Mouse (Mus musculus): Measurements from ENCODE around the gene Tlr4. TPM values are rescaled to one million over a fixed set of nuclear protein-coding genes. Genes with fewer than 3 reads are reported as not detected.
A peak's percentile ranks its signal among the peaks of the same experiment; 100 is the strongest.

Tlr4 gene
- total RNA-seq (2021) (1 to 10 TPM; 6.9 to 8.9 TPM), polyA plus RNA-seq (2012; rRNA removed) (0.18 and 0.57 TPM in 2 replicates)
- long read RNA-seq, partial matches to known transcripts = 0 of 2 reads
- long read RNA-seq, other reads (novel, unspliced or antisense) = 1 of 2 reads

DNA sequence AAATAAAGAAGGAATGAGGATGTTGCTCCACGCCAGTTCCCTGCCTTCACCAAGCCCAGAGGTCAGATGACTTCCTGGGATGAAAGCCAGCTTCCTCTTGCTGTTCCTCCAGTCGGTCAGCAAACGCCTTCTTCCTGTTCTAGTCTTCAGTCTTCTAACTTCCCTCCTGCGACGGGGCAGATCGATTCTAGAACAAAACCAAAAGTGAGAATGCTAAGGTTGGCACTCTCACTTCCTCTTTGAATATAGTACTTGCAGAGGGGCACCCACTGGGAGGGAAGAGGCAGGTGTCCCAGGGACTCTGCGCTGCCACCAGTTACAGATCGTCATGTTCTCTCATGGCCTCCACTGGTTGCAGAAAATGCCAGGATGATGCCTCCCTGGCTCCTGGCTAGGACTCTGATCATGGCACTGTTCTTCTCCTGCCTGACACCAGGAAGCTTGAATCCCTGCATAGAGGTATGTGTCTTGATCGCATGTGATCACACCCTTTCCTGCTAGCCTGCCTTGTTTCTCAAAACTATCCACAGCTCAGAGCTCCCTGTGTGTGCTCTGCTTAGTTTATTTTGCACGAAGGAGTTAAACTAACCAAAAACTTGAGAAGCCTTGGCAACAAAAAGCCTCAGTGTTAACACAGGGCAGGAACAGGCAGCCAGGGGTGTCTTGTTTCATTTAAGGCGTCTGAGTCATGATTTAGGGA is at the start of gene Tlr4:
TSS of gene Tlr4 (plus strand) at position 122 of the 700 bp plus-strand sequence.
- DNase-seq = peak; percentile 71

DNA sequence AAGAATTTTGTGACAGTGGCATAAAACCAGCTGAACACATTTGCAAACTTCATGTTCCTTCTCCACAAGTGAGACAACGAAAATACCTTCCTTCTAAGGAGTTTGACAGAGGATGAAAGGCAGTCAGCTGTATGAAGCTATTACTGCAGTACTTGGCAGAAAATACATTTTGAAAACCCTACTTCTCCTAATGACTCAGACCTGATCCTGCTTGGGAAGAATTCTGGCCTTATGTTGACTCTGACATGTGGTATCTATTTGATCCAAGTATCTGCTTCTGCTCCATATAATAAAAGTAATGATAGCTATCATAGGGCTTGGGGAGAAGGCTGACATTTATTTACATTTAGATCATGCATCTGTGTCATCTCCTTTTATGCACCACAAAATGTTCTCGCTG is 33.1 kb upstream of the Tlr4 start:
- DNase-seq = no peak

DNA sequence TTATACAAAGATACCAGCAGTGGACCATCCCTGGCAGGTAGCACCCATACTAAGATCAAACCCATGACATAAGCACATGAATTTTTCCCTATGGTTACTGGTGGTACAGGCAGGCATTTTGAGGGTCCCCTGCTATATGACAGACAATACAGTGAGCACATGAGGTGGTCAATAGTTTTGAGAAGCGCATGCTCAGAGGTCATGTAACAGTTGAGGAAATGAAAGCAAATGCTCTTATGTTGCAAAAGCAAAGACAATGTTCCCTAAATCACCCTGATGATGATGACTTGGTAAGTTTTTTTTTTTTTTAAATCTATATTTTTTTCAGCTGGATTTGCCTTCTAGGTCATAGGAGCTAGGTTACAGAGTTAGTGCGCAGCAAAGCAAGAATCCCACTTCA is 30.7 kb upstream of the Tlr4 start:
- no peak for DNase-seq

DNA sequence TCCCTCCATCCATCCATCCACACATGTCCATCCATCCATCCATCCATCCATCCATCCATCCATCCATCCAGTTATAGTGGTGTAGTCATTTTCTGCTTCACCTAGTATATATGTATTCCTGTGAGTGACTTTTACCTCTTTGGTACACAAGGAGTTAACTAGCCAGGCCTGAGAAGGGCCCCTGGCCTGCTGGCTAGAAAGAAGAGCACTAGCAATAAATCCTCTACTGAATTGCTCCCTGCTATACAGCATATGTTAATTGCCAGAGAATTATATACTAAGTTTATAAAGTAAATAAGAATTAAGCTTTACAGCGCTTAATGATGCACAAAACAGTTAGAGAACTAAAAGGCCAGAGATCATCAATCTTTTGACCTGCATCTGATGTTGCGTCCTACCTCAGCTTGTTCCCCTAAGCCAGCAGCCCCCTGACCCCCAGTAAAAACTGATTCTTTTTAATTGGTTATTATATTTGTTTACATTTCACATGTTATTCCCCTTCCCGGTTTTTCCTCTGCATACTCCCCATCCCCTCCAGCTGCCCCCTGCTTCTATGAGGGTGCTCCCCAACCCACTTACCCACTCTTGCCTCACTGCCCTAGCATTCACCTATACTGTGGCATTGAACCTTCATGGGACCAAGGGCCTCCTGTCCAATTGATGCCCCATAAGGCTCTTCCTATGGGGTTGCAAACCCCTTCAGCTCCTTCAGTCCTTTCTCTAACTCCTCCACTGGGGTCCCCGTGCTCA is 22.7 kb upstream of the Tlr4 start:
- no peak for DNase-seq

DNA sequence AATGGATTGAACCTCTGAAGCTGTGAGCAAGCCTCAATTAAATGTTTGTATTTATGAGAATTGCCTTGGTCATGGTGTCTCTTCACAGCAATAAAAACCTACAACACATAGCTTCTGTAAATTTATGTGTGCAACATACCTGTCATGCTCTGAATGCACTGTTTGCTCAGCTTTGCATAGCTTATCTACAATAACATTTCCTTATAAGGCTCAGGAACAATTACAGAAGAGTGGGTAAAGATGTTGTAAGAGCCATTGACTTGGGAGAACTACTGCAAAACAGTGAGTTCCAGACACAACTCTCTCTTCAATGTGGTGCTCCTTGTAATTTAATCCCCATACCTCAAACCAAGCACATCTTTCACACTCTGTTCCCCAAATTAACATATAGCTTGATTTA is 21.6 kb upstream of the Tlr4 start:
- DNase-seq = no peak

DNA sequence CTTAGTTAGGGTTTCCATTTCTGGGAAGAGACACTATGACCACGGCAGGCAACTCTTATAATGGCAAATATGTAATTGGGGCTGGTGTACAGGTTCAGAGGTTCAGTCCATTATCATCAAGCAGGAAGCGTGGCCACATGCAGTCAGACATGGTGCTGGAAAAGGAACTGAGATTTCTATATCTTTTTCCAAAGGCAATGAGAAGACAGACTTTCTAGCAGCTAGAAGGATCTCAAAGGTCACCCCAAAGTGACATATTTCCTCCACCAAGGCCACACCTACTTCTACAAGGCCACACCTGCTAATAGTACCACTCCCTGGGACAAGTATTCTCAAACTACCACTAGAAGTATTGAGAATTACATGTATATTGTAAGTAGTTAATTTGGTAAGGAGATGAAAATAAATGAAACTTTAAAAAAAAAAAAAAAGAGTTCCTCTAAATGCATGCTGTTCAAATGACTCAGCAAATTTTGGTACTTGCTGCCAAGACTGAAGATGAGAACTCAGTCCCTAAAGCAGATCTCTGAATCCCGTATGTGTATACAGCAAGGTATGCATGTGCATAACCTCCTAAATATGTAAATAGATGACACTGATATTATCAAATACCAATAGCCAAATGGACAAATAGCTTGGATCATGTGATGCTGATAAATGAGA is 10.9 kb upstream of the Tlr4 start:
- DNase-seq = no peak

DNA sequence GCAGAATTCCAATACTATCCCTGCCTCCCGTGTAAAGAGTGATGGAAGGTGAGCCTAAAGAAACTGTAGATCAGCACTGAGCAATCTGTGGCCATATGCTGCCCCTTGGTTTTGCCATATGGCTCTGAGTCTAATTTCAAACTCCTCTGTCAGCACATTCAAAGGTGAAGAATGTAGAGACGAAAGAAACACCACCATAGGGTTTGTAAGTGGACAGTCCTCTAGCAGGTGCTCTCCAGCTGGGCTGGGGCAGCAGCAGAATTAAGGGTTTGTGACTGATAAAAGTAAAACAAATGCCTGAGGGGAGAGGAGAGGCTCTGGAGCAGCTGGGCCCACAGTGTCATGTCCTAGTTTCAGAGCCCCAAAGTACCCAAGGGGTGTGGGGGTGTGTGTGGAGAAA is 6.2 kb upstream of the Tlr4 start:
- no peak for DNase-seq

DNA sequence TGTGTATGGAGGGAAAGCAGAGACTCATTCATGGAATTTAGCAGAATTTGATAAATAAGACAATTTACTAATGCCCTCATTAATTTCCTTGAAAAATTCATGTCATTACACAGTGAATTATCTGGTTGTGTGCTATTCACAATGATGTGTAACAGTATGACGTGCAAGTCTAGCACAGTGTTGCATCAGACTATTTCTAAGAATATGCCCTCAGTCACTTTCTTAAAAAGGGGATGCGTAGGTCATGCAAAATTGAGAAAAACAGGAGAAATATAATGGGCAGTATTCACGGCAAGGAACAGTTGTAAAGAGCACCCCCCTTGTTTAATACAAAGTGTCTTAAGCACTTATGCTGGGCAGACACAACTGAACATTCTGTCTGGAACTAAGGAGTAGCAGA is 5.6 kb upstream of the Tlr4 start:
- DNase-seq = no peak

DNA sequence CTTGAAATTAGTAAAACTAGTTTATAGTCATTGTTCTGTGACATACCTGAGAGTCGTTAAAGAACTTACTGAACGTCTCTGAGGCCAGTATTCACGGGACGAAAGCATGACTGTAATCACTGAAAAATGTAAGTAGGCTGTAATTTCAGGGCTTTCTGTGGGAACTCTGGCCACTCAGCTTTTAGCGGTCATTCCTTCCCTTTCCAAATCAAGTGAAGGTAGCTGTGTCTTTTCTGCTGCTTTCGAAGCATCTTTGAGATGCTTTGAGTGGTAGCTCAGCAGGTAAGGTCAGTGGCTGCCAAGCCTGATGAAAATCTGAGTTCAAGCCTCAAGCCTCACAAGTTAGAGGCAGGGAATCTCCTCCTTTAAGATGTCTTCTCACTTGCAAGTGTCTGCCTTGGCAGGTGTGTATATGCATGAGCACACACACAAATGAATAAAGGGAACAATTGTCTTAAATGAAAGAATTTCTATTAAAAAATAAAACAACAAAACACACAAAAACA is 832 bp downstream of the Tlr4 start:
- DNase-seq = no peak

DNA sequence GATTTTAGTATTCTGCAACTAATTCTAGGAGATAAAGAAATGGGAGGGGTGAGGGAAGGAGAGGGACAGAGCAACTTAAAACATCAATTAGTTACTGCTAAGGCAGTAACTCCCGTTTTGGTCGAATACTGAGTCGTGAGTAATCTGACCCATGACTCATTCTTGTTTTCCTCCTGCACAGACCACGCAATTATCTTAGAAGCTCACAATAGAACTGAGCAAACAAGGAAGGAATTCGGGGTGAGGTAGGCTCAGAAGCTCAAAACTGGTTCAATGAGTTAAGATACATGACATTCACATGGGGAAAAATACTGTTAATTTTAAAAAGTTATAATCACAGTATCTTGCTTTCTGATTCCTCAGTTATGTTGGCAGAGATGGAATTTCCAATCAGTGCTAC is 1.3 kb downstream of the Tlr4 start:
- peak; percentile 45 for DNase-seq

DNA sequence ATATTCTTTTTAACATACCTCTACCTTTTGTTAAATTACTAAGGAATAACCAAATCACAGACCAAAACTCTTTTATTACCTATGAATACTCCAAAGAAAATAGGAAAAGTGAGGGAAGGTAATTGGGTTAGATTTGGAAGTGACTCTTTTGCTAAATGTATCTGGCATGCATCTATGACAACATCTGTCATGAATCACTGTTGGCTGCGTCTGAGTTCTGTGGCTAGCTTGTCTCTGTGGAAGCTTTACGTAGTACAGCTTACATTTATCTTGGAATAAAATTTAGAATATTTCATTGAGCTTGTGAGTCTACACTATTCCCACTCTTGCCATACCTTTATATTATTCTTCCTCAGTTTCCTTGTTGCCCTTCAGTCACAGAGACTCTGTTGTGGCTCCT is 10.7 kb downstream of the Tlr4 start:
- DNase-seq = no peak

DNA sequence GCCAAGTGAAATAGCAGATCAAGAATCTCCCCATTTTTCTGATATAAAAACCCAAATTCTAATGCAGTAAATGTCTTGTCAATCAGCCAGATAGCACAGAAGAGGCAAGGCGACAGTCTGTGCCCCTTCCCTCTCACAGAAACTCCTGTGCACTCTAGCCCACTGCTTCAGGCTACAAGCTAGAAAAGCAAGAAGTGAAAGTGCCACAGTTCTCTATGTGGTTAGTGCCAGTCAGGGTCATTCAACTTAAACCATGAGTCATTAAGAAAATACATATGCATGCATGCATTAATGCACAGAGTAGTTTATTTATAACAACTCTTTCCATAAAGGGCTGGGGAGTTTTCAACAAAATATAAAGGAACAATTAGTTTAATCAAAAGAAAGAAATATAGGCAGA is 15.9 kb downstream of the Tlr4 start:
- DNase-seq = no peak

DNA sequence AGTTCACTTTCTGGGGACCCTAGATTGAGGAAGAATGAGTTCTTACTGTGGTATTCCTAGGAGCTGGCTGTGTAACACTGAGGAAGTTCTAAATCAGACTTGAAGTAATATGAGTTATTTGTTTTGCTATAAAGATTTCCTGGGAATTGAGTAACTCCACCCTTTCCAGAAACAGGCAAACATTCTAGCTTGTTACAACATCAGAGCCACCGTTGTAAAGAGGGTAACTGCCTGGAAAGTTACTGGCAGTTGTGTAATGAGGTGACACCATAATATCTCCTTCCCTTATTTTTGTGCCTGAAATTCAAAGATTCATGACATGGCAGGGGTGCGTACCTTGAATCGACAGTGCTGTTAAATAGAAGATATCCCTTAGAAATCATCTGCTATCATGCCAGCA is 24.6 kb downstream of the Tlr4 start:
- DNase-seq = peak; percentile 35

DNA sequence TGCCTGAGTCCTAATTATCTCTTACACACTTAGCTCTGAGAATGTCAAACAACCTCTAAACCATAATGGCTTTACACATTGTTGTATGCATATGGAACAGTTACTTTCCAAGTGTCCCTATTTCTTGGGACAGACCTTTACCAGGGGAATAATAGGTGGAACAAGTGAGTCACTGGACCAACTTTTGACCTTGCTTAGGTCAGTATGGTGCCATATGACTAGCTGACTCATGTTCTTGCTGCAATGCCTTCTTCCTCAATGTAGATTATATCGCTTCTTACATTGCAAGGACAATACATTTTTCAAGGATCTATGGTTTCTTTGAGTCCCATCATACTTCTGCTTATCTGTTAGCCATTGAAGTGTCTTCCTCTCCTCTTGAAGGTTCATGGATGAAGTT is 29.6 kb downstream of the Tlr4 start:
- DNase-seq = no peak

DNA sequence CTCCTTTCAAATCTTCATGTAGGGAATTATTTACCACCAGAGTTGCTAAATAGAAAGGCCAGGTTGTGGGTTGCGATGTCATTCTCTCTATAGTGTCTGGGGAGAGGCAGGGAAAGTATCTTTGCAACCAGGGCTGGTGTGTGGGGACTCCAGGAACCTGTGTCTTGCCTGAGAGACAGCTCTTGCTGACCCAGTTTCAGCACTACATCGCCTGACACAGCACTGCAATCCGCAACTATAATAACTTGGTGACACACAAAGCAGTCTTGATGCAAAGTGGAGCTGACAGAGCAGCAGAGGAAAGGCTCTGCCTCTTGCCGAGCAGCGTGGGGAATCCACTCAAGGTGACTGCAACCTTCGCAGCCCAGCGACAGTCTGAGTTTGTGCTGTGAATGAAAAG is 42.5 kb downstream of the Tlr4 start:
- peak; percentile 57 for DNase-seq

DNA sequence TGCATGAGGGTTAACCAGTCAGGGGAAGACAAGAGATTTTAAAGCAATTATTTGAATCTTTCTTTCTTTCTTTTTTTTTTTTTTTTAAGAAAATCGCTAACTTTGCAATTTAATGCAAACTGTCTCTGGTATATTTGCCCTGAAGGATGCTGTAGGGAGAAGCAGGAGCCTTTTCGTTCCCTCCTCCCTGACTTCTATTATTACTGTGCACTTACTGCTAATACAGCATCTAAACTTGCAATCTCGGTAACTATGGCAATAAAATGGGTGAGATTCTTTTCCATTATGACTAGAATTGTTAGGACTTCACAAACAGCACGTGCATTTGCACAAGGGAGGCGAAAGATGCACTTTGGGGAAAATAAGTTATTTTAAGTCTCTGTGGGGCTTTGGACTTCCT is 44.6 kb downstream of the Tlr4 start:
- DNase-seq = no peak

DNA sequence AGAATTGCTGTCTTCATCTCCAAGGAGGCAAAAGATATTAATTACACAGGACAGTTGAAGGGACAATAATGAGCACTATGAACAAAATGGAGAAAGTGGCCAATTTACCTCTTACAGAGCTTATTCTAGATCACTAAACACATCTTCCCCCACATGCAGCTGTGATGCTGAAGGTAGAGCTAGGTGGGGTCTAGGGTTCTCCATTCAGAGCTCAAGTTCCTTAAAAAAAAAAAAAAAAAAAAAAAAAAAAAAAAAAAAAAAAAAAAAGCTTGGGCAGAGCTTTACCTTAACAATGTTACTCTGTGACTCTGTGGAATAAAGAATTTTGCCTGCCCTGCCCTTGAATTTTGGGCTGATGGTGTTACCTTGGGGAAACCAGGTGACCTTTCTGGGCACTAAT is 46.0 kb downstream of the Tlr4 start:
- no peak for DNase-seq

DNA sequence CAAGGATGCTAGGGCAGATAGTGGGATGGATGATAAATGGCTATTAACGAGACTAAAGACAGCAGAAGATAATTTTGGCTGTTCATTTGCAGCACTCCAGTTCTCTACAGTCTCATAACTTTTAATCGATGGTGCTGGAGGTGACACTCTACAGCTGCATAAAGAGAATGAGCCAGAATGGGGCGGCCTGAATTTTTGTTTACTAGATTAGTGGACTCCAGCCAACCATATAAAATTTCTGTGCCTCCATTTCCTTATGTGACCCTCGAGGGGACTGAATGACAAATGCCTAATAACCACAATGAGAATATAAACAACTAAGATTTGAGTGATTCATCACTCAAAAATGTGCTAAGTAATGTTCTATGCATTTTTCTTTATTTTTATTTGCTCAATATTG is 48.4 kb downstream of the Tlr4 start:
- no peak for DNase-seq

DNA sequence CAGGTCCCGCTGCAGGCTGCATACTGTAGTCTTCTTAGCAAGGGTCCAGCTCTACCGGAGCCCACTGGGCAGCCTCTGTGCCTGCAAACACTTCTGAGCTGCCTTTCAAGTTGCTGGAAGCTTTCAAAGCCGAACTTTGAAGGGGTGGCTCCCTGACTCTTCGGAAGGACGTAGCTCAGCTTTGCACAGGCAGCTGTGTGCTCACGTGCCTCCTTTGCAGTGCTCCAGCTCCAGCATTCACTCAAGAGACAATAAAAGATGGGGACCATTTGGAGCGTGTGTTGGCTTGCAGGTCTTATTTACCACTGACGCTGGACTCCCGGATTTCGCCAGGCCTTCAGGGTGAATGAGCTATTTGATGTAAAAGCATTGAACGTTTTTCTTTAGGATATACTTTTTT is 50.2 kb downstream of the Tlr4 start:
- no peak for DNase-seq

DNA sequence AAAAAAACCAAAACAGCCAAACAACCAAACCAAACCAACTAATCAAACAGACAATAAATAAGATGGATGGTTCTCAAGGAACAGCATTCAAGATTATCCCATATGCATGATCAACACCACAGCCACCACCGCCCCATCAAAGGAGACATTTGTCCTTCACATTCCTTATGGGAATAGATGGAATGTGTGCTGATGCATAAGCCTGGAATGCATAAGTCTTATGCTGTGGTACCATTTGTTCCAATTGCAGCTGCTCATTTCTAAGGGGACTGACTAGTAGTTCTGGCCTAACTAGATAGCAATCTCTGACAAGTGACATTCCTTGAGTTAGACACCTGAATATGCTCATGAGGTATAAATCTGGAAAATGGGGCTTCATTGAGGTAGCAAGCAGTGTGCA is 54.1 kb downstream of the Tlr4 start:
- DNase-seq = no peak

DNA sequence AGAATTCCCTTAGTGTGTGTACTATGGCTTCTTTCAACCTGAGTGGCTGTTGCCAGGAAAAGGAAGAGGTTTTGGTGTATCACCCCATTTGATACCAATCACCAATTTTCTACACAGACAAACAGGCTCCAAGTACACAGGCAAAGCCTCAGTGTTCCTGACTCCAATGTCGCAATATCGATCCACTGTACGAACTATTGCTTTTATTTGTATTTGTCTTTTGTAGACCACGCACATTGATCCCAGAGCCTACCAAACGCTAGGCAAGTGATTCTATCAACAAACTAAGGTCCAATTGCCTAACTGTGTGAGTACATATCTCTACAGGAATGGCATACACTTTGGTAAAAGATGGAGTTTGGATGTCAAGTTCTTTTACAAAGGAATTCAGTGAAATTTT is 55.9 kb downstream of the Tlr4 start:
- DNase-seq = no peak

DNA sequence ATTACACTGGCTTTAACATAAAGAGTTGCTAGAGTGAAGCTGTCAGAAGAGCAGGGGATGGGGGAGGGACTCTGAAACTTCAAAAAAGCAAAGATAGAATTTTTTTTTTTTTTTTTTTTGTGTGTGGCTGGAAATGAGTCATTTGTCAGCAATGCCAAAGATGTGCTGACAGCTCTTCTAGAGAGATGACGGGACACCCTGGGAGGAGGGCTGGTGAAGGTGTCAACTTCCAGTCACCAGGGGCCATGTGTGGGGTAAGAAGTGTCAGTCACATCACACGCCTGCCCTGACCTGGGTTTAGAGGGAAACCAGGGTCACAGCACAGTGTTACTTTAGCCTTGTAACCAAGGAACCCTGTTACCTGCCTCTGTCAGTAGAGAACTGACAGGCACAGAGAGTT is 67.2 kb downstream of the Tlr4 start:
- peak; percentile 17 for DNase-seq

DNA sequence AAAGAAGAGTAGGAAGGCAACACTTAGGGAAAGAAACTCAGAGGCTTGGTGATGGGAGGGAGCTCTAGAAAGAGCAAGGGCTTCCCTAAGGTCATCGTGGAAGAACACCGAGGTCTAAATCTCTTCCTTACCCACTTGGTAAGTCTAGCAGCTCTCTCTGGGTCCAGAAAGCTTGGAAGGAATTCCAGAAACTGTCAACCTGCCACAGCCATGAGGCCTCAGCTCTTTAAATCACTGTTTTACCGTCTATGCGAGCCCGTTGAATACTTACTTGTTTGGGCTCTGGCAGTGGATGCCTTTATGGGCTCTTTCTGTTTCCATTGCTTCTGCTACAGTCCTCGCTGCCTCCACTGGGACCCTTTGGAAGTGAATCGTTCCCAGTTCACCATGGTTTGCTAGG is 67.6 kb downstream of the Tlr4 start:
- no peak for DNase-seq

Measured in adrenal gland, adult 2 months (tissue).